Mouse (Mus musculus) embryonic facial prominence, embryonic 12.5 days (tissue): ENCODE measurements at regions not wholly inside any gene's neighbourhood (a gene's known extent, or its start where the extent isn't known, plus 50 kb on each side); places are given as distances from the start of the nearest gene placed in this dataset.

Experiments
- ATAC-seq: fragments of 200-750 bp; cut with Nextera tagmentation; 2 replicates; pipeline ENCODE4 v1.8.0; 2017; ENCODE audit not compliant: insufficient number of reproducible peaks, insufficient read depth, low FRiP score, low TSS enrichment
- H3K27ac ChIP-seq: fragments of 300-500 bp; sonication (generic); 2 replicates; pipeline ENCODE4 v1.5.1; 2016; ENCODE audit warnings: mild to moderate bottlenecking
- H3K27me3 ChIP-seq: fragments of 300-500 bp; sonication (generic); 2 replicates; pipeline ENCODE4 v1.6.1; 2016; ENCODE audit warnings: mild to moderate bottlenecking, moderate library complexity
- H3K36me3 ChIP-seq: fragments of 300-500 bp; sonication (generic); 2 replicates; pipeline ENCODE4 v1.6.1; 2016; ENCODE audit warnings: mild to moderate bottlenecking
- H3K4me1 ChIP-seq: fragments of 300-500 bp; sonication (generic); 2 replicates; pipeline ENCODE4 v1.6.1; 2016
- H3K4me2 ChIP-seq: fragments of 300-500 bp; sonication (generic); replicated peaks from 2 replicates; pipeline ENCODE4 v1.6.1; 2016; ENCODE audit warnings: mild to moderate bottlenecking, moderate library complexity
- H3K4me3 ChIP-seq: fragments of 300-500 bp; sonication (generic); 2 replicates; pipeline ENCODE4 v1.5.1; 2016; ENCODE audit warnings: mild to moderate bottlenecking
- H3K9ac ChIP-seq: fragments of 300-500 bp; sonication (generic); 2 replicates; pipeline ENCODE4 v1.6.1; 2016; ENCODE audit warnings: mild to moderate bottlenecking, moderate library complexity
- H3K9me3 ChIP-seq: fragments of 300-500 bp; sonication (generic); 2 replicates; pipeline ENCODE4 v1.6.1; 2016; ENCODE audit warnings: mild to moderate bottlenecking, moderate library complexity
- WGBS: fragments of 180-500 bp; shearing (Covaris S2); methylation state at CpG from one replicate; pipeline ENCODE4 v1.1.7; 2016; 5-methylcytosine and 5-hydroxymethylcytosine counted together

DNA sequence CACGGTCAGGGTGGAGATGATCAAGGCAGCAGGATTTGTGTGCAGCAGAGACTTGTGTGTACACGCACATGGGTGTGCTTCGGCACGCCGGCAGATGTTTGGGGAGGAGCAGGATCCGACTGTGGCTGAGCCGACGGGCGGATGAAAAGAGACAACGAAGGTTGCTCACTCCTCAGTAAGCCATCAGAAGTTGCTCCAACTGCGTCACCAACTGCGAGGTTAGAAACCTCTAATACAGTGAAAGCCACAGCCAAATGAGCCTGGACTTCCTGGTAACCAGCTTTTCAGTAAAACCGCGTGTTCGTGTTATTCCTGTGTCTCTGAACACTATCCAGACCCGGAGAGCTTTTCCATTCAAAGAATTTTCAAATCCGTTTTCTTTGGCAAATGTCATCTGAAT lies 411.8 kb downstream of the Ate1 start:
- no peak overlapping the region for H3K4me3 ChIP-seq
- H3K36me3 ChIP-seq = no peaks in the 10 kb centered on the region
- no peak for ATAC-seq
- no peak overlapping the region for H3K27ac ChIP-seq
- no peak overlapping the region for H3K4me2 ChIP-seq
- H3K4me1 ChIP-seq = no peaks in the 10 kb centered on the region
- no peak overlapping the region for H3K9ac ChIP-seq
- no peaks in the 10 kb centered on the region for H3K9me3 ChIP-seq
- H3K27me3 ChIP-seq = no peaks in the 10 kb centered on the region
- 89% methylated on average over 17 of the region's 17 CpGs for WGBS
